Mouse (Mus musculus): Measurements from ENCODE around the gene Ifi35. TPM values are rescaled to one million over a fixed set of nuclear protein-coding genes. Genes with fewer than 3 reads are reported as not detected.

Gene Ifi35
- total and polyA plus RNA-seq, 2 experiments from 2014 or later, result 23.9 to 26.3 TPM

GRCm38 (mm10) chr11:101467477-101468262 lies 19.5 kb downstream of the Ifi35 start:
- H3K27ac ChIP-seq (ENCODE audit: low read depth), result no peak overlapping the region
- peak overlapping the region; percentile 86 for H3K4me2 ChIP-seq (ENCODE audit: low read depth, low read length)
- H3K9me3 ChIP-seq (replicated peaks; ENCODE audit: control insufficient read depth, low read length), result no peaks in the 10 kb centered on the region
- H3K4me1 ChIP-seq (ENCODE audit: control insufficient read depth, insufficient read depth), result 0 out of 2 replicates have a peak, but pooled peaks cover 6% of the 10 kb centered on the region
- DNase-seq (ENCODE audit: low spot score) (peak; percentile 73), ATAC-seq (ENCODE audit: insufficient read depth, low read depth) (peak; percentile 69)
- WGBS, result 2% methylated on average over 48 of the region's 54 CpGs
- peak overlapping the region; percentile 65 for H3K4me3 ChIP-seq (ENCODE audit: low read depth, low read length)
- TF ChIP-seq EP300 (IDR thresholded peaks at IDR 0.05; ENCODE audit: low read depth) (no peak), CTCF (IDR thresholded peaks at IDR 0.05; ENCODE audit: low read depth) (peak; percentile 54)
- no peaks in the 10 kb centered on the region for H3K27me3 ChIP-seq (ENCODE audit: control insufficient read depth, insufficient read depth, low read length)
- H3K36me3 ChIP-seq (replicated peaks; ENCODE audit: control insufficient read depth, insufficient read depth, low read length), result peaks cover 2% of the 10 kb centered on the region; the same call in 1 of the 2 replicates
- peak overlapping the region; percentile 54 for H3K9ac ChIP-seq (replicated peaks; ENCODE audit: low read depth, low read length)

- Histone ChIP-seq H3K4me2 (ENCODE audit: low read depth, low read length) (peak overlapping the region; percentile 86), H3K9ac (replicated peaks; ENCODE audit: low read depth, low read length) (peak overlapping the region; percentile 54), H3K4me1 (ENCODE audit: control insufficient read depth, insufficient read depth) (0 out of 2 replicates have a peak, but pooled peaks cover 6% of the 10 kb centered on the region), H3K9me3 (replicated peaks; ENCODE audit: control insufficient read depth, low read length) (no peaks in the 10 kb centered on the region), H3K27me3 (ENCODE audit: control insufficient read depth, insufficient read depth, low read length) (no peaks in the 10 kb centered on the region), H3K4me3 (ENCODE audit: low read depth, low read length) (peak overlapping the region; percentile 65), H3K36me3 (replicated peaks; ENCODE audit: control insufficient read depth, insufficient read depth, low read length) (no peaks in the 10 kb centered on the region), H3K27ac (ENCODE audit: low read depth) (no peak overlapping the region)
- ATAC-seq (ENCODE audit: insufficient read depth, low read depth) (no peak), DNase-seq (ENCODE audit: low spot score) (no peak)
- no peak for TF ChIP-seq EP300 (IDR thresholded peaks at IDR 0.05; ENCODE audit: low read depth)
- no peak for TF ChIP-seq CTCF (IDR thresholded peaks at IDR 0.05; ENCODE audit: low read depth)
- WGBS, result 0% methylated on average over 24 of the region's 31 CpGs
Observed at GRCm38 (mm10) chr11:101468263-101468688, 20.1 kb downstream of the Ifi35 start.

GRCm38 (mm10) chr11:101468731-101469130 lies 20.5 kb downstream of the Ifi35 start:
- H3K36me3 ChIP-seq (replicated peaks; ENCODE audit: control insufficient read depth, insufficient read depth, low read length), result no peaks in the 10 kb centered on the region
- WGBS, result 12% methylated on average over 13 of the region's 13 CpGs

GRCm38 (mm10) chr11:101469155-101469554 lies 20.9 kb downstream of the Ifi35 start:
- 51% methylated on average over 4 of the region's 4 CpGs for WGBS
- Histone ChIP-seq H3K4me3 (ENCODE audit: low read depth, low read length) (no peak overlapping the region), H3K9ac (replicated peaks; ENCODE audit: low read depth, low read length) (no peak overlapping the region), H3K9me3 (replicated peaks; ENCODE audit: control insufficient read depth, low read length) (no peaks in the 10 kb centered on the region), H3K27me3 (ENCODE audit: control insufficient read depth, insufficient read depth, low read length) (no peaks in the 10 kb centered on the region), H3K27ac (ENCODE audit: low read depth) (no peak overlapping the region), H3K4me2 (ENCODE audit: low read depth, low read length) (peak overlapping the region; percentile 86; the same call in 1 of the 2 replicates), H3K4me1 (ENCODE audit: control insufficient read depth, insufficient read depth) (0 out of 2 replicates have a peak, but pooled peaks cover 6% of the 10 kb centered on the region), H3K36me3 (replicated peaks; ENCODE audit: control insufficient read depth, insufficient read depth, low read length) (no peaks in the 10 kb centered on the region)
- TF ChIP-seq CTCF (IDR thresholded peaks at IDR 0.05; ENCODE audit: low read depth), result no peak
- TF ChIP-seq EP300 (IDR thresholded peaks at IDR 0.05; ENCODE audit: low read depth), result no peak
- ATAC-seq (ENCODE audit: insufficient read depth, low read depth), result no peak
- no peak for DNase-seq (ENCODE audit: low spot score)

More at GRCm38 (mm10) chr11:101468731-101469130, 20.5 kb downstream of the Ifi35 start:
- Histone ChIP-seq H3K9me3 (replicated peaks; ENCODE audit: control insufficient read depth, low read length) (no peaks in the 10 kb centered on the region), H3K27ac (ENCODE audit: low read depth) (no peak overlapping the region), H3K4me1 (ENCODE audit: control insufficient read depth, insufficient read depth) (0 out of 2 replicates have a peak, but pooled peaks cover 6% of the 10 kb centered on the region), H3K4me3 (ENCODE audit: low read depth, low read length) (peak overlapping the region; percentile 65), H3K9ac (replicated peaks; ENCODE audit: low read depth, low read length) (peak overlapping the region; percentile 54), H3K4me2 (ENCODE audit: low read depth, low read length) (peak overlapping the region; percentile 86), H3K27me3 (ENCODE audit: control insufficient read depth, insufficient read depth, low read length) (no peaks in the 10 kb centered on the region)
- ATAC-seq (ENCODE audit: insufficient read depth, low read depth), result no peak
- TF ChIP-seq CTCF (IDR thresholded peaks at IDR 0.05; ENCODE audit: low read depth) (no peak), EP300 (IDR thresholded peaks at IDR 0.05; ENCODE audit: low read depth) (no peak)
- no peak for DNase-seq (ENCODE audit: low spot score)

GRCm38 (mm10) chr11:101470206-101470605 lies 22.0 kb downstream of the Ifi35 start:
- no peak overlapping the region for H3K9ac ChIP-seq (replicated peaks; ENCODE audit: low read depth, low read length)
- 0 out of 2 replicates have a peak, but pooled peaks cover 6% of the 10 kb centered on the region for H3K4me1 ChIP-seq (ENCODE audit: control insufficient read depth, insufficient read depth)

More at GRCm38 (mm10) chr11:101470206-101470605, 22.0 kb downstream of the Ifi35 start:
- DNase-seq (ENCODE audit: low spot score) (no peak), ATAC-seq (ENCODE audit: insufficient read depth, low read depth) (no peak)
- WGBS, result 34% methylated on average over 7 of the region's 7 CpGs
- TF ChIP-seq CTCF (IDR thresholded peaks at IDR 0.05; ENCODE audit: low read depth), result no peak
- no peak for TF ChIP-seq EP300 (IDR thresholded peaks at IDR 0.05; ENCODE audit: low read depth)
- H3K36me3 ChIP-seq (replicated peaks; ENCODE audit: control insufficient read depth, insufficient read depth, low read length), result no peaks in the 10 kb centered on the region
- no peak overlapping the region for H3K4me2 ChIP-seq (ENCODE audit: low read depth, low read length)
- no peaks in the 10 kb centered on the region for H3K27me3 ChIP-seq (ENCODE audit: control insufficient read depth, insufficient read depth, low read length)
- no peak overlapping the region for H3K4me3 ChIP-seq (ENCODE audit: low read depth, low read length)
- H3K27ac ChIP-seq (ENCODE audit: low read depth), result no peak overlapping the region
- no peaks in the 10 kb centered on the region for H3K9me3 ChIP-seq (replicated peaks; ENCODE audit: control insufficient read depth, low read length)
